Mouse (Mus musculus) myocyte (in vitro differentiated cells): Measurements from ENCODE around the gene Dpp7.

Experiments used
- CEBPB ChIP-seq: IDR thresholded peaks from 2 replicates; pipeline ENCODE4 v1.6.1; 2011; ENCODE audit warnings: mild to moderate bottlenecking, moderate library complexity; ENCODE audit not compliant: poor library complexity, insufficient read depth, severe bottlenecking
- E2F4 ChIP-seq: IDR thresholded peaks from one replicate; pipeline ENCODE4 v1.6.1; 2011; ENCODE audit warnings: mild to moderate bottlenecking, control low read depth, moderate library complexity; ENCODE audit not compliant: insufficient read depth
- MAX ChIP-seq: IDR thresholded peaks from one replicate; pipeline ENCODE4 v1.6.1; 2011; ENCODE audit warnings: low read depth, mild to moderate bottlenecking, control low read depth
- MYOD1 ChIP-seq, 3 experiments: IDR thresholded peaks; one replicate each; pipeline ENCODE4 v1.6.1; 2011; ENCODE audit warnings: control low read depth in 2 of 3, low read depth in 2 of 3, mild to moderate bottlenecking in 2 of 3, moderate library complexity in 1 of 3; ENCODE audit not compliant: insufficient read length in 2 of 3, control insufficient read depth in 1 of 3
- MYOG ChIP-seq, 3 experiments: IDR thresholded peaks; one replicate each; pipeline ENCODE4 v1.6.1; 2011; ENCODE audit warnings: control low read depth in 2 of 3, low read depth in 2 of 3, mild to moderate bottlenecking in 2 of 3; ENCODE audit not compliant: insufficient read length in 2 of 3, control insufficient read depth in 1 of 3, insufficient read depth in 1 of 3
- POLR2A ChIP-seq: IDR thresholded peaks from one replicate; pipeline ENCODE4 v1.6.1; 2011; ENCODE audit warnings: low read depth, mild to moderate bottlenecking, control low read depth, moderate library complexity; ENCODE audit not compliant: insufficient read length
- POLR2AphosphoS2 ChIP-seq: IDR thresholded peaks from one replicate; pipeline ENCODE4 v1.6.1; 2011; ENCODE audit warnings: low read depth, control low read depth; ENCODE audit not compliant: insufficient read length
- TCF12 ChIP-seq: IDR thresholded peaks from one replicate; pipeline ENCODE4 v1.6.1; 2011; ENCODE audit warnings: mild to moderate bottlenecking, control low read depth; ENCODE audit not compliant: poor library complexity, insufficient read depth, severe bottlenecking
- USF1 ChIP-seq: IDR thresholded peaks from one replicate; pipeline ENCODE4 v1.6.1; 2011; ENCODE audit warnings: low read depth, mild to moderate bottlenecking, control low read depth, moderate library complexity

- no peak for TF ChIP-seq POLR2A
- TF ChIP-seq MYOG (IDR thresholded peaks at IDR 0.05; ENCODE audit: control insufficient read depth in 1 of 3, insufficient read depth in 1 of 3, insufficient read length in 2 of 3, low read depth in 2 of 3): no peak
- no peak for TF ChIP-seq USF1
- no peak for TF ChIP-seq POLR2AphosphoS2
- no peak for TF ChIP-seq CEBPB
- TF ChIP-seq MYOD1 (IDR thresholded peaks at IDR 0.05; ENCODE audit: control insufficient read depth in 1 of 3, insufficient read length in 2 of 3, low read depth in 2 of 3): peak in 1 of 3 experiments; percentile 37
- TF ChIP-seq MAX: no peak
- no peak for TF ChIP-seq TCF12
- no peak for TF ChIP-seq E2F4
Observed at GRCm38 (mm10) chr2:25310969-25311368, 45.2 kb downstream of the Dpp7 start.
